Mouse (Mus musculus): ENCODE measurements around the gene Calcoco1.
"Not testable (repeated sequence)": the region's sequence is repeated elsewhere in the genome, so short reads cannot be mapped to it uniquely, and the experiment has no call there.

The Calcoco1 gene

DNA sequence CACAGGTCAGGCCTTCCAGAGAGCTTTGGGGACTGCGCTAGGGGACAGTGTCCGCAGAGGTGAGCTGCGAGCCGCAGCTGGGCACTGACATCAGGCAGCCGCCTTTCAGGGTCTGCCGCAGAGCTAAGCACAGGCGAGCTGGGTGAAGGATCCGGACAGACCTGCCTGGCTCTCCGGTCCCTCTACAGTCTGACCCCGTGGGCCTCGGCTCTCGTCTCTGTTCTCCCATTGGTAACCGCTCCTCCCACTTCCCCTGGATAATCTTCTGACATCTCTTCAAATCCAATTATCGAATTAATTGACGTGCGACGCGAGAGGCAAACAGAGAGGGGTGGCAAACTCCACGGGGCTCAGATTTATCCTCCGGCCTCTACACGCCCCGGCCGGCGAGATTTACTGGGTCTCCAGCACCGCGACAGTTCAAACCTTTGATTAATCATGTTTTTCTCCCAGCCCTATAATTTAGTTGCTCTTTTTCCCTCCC, 29.6 kb downstream of the Calcoco1 start:
- no peak for DNase-seq (ENCODE audit: low spot score in 2 of 2)

DNA sequence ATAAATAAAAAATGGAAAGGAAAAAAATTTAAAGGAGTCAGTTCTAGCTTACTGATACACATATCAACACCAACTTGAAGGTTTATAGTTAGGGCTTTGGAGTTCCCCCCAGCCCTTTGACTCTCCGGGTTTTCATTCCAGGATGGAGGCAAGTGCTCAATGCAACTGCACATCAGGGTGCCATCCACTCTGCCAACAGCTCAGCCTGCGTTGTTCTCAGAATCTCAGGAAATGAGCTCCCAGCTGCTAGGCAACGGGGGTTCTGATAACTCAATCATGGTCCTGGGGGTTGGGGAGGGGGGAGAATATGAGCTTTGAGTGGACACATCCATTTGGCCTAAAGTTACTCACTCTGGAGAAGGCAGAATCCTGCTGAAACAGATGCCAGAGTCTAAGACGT, 36.2 kb downstream of the Calcoco1 start:
- no peak for DNase-seq (ENCODE audit: low spot score in 2 of 2)

DNA sequence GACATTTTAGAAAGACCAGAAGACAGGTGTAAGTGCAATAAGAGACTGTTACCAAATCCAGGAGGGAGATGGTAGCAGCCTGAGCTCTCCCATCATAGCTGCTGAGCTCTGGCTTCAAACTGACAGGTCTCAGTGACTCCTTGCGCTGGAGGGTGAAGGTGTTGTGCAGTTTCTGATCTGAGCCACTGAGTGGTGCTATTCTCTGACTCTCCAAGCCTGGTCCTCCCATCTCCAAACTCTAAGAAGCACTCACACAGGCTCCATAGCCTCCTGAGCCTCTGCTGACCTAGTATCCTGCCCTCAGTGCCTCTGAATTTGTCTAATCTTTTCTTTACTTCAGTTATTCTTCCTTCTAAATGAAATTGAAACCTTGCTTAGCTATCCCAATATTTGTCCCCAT, 38.3 kb downstream of the Calcoco1 start:
- no peak for DNase-seq (ENCODE audit: low spot score in 2 of 2)

DNA sequence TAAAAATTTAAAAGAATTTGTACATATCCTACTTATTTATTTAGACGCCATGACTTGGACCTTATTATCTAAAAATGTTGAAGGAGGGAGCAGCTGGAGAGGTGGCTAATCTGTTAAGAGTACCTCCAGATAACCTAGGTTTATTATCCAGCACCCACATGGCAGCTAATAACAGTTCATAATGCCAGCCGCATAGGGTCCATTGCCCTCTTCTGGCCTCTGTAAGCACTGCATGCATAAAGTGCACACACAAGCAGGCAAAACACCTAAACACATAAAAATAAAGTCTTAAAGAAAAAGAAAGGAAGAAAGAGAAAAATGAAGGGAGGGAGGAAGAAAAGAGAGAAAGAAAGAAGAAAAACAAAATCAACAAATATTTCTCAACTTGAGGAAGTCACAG, 45.6 kb downstream of the Calcoco1 start:
- DNase-seq (ENCODE audit: low spot score in 2 of 2): no peak

DNA sequence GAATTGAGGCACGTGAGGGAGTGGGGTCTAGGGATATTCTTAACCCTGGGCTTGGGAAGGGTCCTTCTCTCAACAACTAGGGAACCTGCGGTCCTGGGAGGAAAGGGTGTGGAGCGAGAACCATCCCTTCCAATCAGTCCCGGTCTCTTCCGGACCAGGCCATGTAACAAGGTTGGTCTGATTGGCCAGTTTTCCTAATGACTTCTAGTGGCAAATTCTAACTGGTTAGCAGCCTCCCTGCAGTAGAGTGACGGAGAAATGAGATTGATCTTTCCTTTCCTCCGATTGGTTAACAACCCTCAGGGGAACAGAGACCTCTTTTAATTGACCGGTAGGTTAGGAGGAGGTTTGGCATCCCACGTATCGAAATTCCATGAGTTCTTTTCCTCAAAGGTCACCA, 48.4 kb downstream of the Calcoco1 start:
- DNase-seq (ENCODE audit: low spot score in 2 of 2): peak; percentile 28 to 51

DNA sequence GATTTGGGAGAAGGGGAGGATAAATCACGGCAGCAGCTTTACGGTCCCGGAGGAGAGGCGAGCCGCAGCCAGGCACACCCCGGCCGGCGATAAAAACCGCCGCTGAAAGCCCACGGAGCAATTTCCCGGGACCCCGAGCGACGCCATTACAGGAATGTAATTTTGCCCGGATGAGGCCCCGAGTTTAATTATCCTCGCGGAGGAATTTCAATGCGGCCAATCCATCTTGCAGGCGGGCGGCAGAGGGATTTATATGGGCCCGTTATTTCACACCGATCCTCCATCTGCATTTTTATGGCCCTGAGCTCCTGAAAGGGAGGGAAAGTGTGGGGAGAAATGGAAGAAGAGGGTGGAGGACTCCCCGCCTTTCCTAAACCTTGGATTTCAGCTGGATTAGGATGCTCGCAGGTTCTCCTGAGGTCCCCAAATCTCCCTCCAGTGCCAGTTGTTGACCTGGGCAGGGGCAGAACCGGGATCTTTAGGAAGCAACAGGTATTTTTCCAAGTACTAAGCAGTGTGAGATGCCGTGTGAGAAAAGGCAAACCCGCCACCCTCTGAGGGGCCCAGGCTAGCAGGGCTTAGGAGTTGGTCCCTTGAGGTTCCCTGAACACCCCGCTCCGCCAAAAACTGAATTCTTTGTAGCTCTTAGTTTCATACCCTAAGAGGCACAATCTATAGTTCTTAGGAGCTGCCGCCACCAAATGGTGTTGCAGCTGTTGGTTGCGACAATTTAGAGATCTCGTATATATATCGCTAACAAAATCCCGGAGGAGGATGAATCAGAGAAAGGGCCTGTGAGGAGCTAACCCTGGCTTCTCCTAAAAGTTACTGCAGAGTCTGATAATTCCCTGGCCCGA, 49.5 kb downstream of the Calcoco1 start, which contains the start of gene Atp5g2:
TSS of gene Atp5g2 (minus strand) at position 138 of the 857 bp plus-strand sequence.
- peak; percentile 24 to 26 for DNase-seq (ENCODE audit: low spot score in 2 of 2)

DNA sequence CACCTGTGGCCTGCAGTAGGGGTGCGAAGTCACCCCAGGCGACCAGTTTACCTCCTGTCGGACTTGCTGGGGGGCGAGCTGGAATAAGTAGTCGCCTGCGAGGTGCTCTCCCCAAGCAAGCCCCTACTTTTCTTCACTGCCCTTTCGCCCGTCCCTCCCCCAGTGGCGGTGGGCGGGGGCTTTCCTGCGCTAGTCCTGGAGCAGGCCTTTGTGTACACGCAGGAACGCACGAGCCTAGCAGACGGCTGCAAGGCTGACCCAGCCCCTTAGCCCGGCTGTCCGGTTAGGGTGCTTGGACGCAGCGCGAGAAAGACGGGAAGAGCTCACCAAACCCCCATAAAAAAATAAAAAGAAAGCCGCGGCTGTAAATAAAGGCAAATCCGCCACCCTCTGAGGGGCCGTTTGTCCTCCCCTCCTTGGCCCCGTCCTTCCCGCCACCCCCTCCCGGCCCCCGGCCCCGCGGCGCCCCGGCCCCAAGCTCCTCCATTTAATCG, 50.2 kb downstream of the Calcoco1 start:
- peak; percentile 74 to 85 for DNase-seq (ENCODE audit: low spot score in 2 of 2)

DNA sequence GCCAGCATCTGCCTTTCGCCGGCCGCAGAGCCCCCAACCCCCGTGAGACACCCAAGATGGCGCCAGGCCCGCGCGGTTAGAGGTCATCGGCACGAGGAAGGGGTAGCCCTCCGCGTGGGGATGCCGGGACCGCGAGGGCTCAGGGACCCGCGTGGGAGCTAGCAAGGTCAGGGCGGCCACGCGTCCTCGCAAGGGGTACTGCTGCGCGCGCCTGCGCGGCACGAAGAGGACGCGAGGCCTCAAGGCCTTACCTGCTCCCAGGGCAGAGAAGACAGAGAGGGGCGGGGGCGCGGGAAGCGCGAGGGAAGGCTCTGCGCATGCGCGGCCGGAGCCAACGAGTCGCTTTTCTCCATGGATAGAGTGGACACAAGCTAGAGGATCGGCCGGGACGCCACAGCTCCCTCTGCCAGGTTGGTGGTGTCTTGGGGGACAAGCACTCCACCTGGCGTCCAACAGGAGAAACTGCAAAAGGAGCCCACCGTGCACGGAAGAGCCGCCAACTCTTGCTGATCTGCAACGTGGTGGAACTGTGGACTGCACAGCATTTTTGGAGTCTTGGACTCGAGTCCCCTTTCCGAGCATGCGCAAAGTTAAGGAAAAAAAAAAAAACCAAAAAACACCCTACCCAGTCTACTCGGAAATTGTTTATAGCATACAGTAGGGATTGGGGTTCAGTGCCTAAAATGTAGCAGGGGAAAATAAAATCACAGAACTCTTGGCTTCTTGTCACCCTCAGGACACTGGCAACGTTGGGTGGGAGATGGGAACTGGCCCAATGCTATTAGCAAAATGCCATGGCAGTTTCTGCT, 51.0 kb downstream of the Calcoco1 start:
- peak; percentile 96 to 97 for DNase-seq (ENCODE audit: low spot score in 2 of 2)

DNA sequence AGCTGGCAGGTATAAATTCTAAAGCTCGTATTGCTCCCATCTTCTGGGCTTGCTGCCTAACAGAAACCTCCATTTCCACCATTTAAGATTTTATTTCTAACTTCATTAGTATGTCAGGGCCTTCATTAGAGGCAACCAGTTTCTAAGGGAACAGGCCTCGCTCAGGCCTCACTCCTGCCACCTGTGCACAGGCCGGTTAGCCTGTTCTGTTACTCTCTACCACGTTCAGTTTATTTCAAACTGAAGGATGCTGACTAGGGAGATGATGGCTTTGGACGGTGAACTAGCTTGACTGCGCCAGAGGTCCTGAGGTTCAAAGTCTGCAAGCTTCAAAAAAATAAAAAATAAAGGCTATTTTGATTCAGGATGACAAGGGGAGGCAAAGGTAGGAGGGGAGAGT, 51.7 kb downstream of the Calcoco1 start:
- DNase-seq (ENCODE audit: low spot score in 2 of 2): no peak

DNA sequence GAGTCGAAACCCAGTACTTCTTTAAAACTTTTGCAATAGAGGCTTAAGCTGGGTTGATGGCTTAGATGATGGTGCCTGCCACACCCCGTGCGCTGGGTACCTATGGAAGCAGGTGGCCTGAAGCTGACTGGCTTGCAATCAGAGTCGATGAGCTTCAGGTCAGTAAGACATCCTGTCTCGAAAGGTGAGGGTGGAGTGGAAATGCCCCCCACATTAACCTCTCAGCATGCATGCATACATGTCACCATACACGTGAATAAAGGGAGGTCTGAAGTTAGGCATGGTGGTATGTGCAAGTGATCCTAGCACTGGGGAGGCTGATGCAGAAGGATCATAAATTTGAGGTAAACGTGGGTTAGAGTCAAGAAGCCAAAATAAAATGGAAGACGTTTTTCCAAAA, 52.4 kb downstream of the Calcoco1 start:
- no peak for DNase-seq (ENCODE audit: low spot score in 2 of 2)

DNA sequence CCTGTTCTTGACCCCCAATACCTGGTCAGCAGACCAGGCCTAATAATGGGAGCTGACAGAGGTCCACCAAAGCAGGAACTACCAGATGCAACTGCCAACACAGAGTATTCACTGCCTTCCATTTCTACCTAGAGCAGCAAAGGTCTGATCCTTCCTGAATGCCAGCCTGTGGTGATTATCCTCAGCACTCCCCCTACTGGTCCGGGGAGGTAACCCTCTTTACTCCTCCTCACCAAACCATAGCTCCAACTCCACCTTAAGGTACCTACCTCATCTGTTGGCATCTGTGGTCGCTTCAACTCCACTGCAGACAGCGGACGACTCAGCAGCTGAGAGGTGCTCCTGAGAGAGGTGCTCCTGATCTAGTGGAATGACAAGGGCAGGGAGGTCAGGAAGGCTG, 56.5 kb downstream of the Calcoco1 start:
- peak in 1 of 2 experiments; percentile 26 for DNase-seq (ENCODE audit: low spot score in 2 of 2)

DNA sequence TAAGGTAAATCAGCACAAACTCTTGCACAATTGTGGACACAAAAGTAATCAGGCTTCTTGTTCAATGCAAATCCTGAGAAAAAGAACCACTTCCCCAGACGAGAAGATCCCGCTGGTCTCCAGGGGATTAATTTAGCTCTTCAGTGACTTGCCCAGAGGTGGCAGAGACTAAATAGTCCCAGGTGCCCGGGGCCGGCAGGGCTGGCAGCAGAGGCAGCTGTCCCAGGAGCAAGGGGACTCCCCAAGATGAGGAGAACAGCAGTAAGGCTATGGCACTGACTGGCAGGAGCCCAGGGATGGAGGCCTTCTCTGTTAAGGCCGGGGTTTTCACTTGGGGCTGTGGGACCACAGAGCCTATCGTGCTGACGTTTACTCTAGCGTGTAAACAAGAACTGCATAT, 58.2 kb downstream of the Calcoco1 start:
- no peak for DNase-seq (ENCODE audit: low spot score in 2 of 2)

DNA sequence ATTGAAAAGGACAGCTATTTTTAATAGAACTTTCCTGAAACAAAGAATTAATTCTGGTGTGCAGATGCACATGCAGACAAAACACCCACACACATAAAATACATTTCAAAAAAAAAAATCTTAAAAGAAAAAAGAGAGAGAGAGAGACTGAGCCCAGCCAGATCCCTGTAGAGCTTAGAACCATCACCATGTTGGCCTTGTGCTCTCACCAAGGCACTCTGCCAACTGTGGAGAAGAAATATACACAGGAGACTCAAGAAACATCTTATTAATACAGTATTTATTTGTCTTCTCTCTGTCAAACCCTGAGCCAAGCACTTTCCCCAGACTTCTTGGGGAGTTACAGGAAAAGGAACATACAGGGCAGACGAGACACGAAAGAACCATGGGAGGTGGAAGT, 59.4 kb downstream of the Calcoco1 start:
- DNase-seq (ENCODE audit: low spot score in 2 of 2): not testable (repeated sequence)

DNA sequence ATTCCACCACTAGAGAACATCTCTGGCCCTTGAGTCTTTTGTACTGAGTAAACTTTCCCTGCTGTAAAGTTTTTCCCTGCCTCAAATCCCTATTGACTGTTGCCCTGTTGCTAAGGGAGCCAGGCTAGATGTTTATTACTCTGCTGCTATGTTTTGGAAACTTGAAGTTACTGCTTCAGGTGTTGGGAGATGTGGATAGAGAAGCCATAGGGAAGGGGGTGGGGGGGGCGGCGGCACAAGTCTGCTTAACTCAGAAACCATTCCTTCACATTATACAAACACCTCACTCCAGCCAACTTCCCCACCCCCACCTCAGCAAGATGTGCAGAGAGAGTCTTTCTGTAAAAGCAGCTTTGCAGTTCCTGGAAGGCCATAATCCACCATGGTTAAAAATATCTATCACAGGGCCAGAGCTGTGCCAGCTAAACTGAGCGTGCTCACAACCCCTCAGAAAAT, 64.0 kb downstream of the Calcoco1 start:
- DNase-seq (ENCODE audit: low spot score in 2 of 2): no peak

Measured in urinary bladder, postnatal 36 days (tissue).